Mouse (Mus musculus): Measurements from ENCODE around the gene Cant1. TPM values are rescaled to one million over a fixed set of nuclear protein-coding genes. Genes with fewer than 3 reads are reported as not detected.

Cant1 gene
- polyA plus RNA-seq (2012; rRNA removed) (7.8 and 8.3 TPM in 2 replicates), polyA plus RNA-seq (2014; fragmentation: Nextera tagmentation; extraction: Ambion mirVana) (6.0 and 7.4 TPM in 2 replicates)

DNA sequence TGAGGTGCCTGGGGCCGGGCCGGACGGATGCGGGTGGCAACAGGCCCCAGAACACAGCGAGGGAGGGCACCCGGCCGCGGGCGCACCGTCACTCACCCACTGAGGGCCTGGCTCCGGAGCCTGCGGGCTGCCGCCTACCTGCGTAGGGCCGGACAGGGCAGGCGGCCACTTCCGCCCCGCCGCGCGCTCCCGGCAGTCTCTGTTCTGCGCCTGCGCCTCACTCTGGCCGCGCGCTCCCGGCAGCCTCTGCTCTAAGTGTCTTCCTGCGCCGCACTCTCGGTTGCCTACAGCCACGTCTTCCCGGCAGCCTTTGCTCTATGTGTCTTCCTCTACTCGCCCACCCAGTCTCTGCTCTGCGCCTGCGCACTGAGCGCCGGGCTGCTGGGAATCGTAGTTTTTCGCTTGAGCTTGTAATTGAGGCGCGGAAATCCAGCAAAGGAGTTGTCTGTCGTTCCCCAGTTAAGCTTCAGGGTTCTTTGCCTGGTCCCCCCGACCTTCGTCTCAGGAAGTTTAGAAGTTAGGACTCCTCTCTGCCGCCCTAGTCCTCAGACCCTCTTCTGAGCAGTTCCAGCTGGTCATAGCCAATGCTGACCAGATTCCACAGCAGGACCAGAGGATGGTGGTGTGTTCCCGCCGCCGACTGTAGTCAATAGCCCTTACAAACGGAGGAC is at the start of gene Cant1:
Cant1 (minus strand) TSS at position 253 of the 671 bp plus-strand sequence.
- ATAC-seq (ENCODE audit: insufficient read depth) = peak; percentile 94

DNA sequence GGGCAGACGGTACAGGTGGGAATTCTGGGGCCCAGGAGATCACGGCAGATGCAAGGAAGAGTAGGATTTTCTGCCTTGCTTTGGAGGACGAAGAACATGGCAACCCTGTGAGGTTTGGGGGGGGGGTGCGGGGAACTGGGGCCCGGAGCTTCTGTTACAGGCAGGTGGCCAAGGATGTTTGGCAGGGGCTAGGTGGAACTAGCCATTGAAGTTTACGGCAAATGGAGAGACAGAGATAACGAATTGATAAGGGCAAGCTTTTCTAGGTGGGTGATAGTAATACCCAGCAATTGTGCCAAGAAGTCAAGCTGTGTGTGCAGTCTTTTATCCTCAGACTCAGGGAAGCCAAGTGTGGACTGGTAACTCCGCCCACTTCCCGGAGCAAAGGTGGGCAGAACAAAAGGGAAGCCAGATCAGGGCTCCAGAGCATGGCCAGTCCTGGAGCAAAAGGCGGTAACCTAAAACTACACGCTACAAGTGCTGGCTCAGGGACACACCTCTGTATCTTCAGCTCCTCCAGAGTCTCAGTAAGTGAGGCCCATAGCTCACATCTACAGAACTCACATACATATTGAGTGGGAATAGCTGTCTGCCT is 48.7 kb upstream of the Cant1 start:
- DNase-seq (ENCODE audit: low read depth in 3 of 3, low spot score in 3 of 3) (no peak), ATAC-seq (ENCODE audit: insufficient read depth) (no peak; the same call in 1 of the 2 replicates)
- Histone ChIP-seq H3K27me3 (ENCODE audit: control insufficient read depth, insufficient read depth, low read length) (no peaks in the 10 kb centered on the region), H3K4me2 (ENCODE audit: low read depth) (no peak overlapping the region), H3K4me3 (ENCODE audit: insufficient read depth in 1 of 2, low read depth in 2 of 2, low read length in 2 of 2) (no peak overlapping the region), H3K4me1 (replicated peaks; ENCODE audit: control insufficient read depth in 2 of 2, insufficient read depth in 2 of 2, low read length in 1 of 2) (peaks cover 11 to 22% of the 10 kb centered on the region in 2 experiments), H3K9ac (replicated peaks) (no peak overlapping the region), H3K9me3 (ENCODE audit: control insufficient read depth, low read length) (no peaks in the 10 kb centered on the region), H3K27ac (no peak overlapping the region), H3K36me3 (replicated peaks; ENCODE audit: control insufficient read depth, insufficient read depth, low read depth) (no peaks in the 10 kb centered on the region)
- TF ChIP-seq EP300 (IDR thresholded peaks at IDR 0.05; ENCODE audit: low read depth) (no peak), CTCF (IDR thresholded peaks at IDR 0.05; ENCODE audit: low read depth) (no peak)
- WGBS (ENCODE audit: insufficient replicate concordance) = 51% methylated on average over 11 of the region's 11 CpGs

More for the DNA sequence above, at the start of gene Cant1:
- H3K9ac ChIP-seq (replicated peaks) = peak within 1 kb of the TSS; percentile 98
- under 1% methylated on average over 49 of the region's 50 CpGs for WGBS (ENCODE audit: insufficient replicate concordance)
- H3K27me3 ChIP-seq (ENCODE audit: control insufficient read depth, insufficient read depth, low read length) = no peaks in the 10 kb centered on the region
- no peaks in the 10 kb centered on the region for H3K36me3 ChIP-seq (replicated peaks; ENCODE audit: control insufficient read depth, insufficient read depth, low read depth)
- H3K4me2 ChIP-seq (ENCODE audit: low read depth) = peak within 1 kb of the TSS; percentile 86
- H3K9me3 ChIP-seq (ENCODE audit: control insufficient read depth, low read length) = no peaks in the 10 kb centered on the region
- peaks cover 6 to 15% of the 10 kb centered on the region in 2 experiments for H3K4me1 ChIP-seq (replicated peaks; ENCODE audit: control insufficient read depth in 2 of 2, insufficient read depth in 2 of 2, low read length in 1 of 2)
- H3K27ac ChIP-seq = peak within 1 kb of the TSS; percentile 63
- DNase-seq (ENCODE audit: low read depth in 3 of 3, low spot score in 3 of 3) = peak; percentile 97 to 99 (median 97)
- TF ChIP-seq CTCF (IDR thresholded peaks at IDR 0.05; ENCODE audit: low read depth) = no peak
- TF ChIP-seq EP300 (IDR thresholded peaks at IDR 0.05; ENCODE audit: low read depth) = no peak
- peak within 1 kb of the TSS; percentile 93 to 94 for H3K4me3 ChIP-seq (ENCODE audit: insufficient read depth in 1 of 2, low read depth in 2 of 2, low read length in 2 of 2)

DNA sequence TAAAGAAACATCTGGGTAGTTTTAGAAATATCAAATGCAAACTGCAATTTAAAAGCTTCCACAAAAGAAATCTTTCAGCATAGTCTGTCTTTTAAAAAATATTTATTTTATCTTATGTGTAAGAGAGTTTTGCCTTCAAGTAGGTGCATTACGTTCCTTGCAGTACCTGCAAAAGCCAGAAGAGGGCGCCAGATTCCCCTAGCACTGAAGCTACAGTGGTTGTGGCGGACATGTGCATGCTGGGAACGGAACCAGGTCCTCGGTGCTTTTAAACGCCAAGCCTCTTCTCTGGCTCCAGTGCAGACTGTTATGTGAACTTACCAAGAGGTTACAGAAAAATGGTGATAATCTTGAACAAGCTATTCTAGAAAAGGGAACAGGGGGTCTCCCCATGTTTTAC is 41.4 kb upstream of the Cant1 start:
- ATAC-seq (ENCODE audit: insufficient read depth) (no peak), DNase-seq (ENCODE audit: low read depth in 3 of 3, low spot score in 3 of 3) (no peak)
- no peak overlapping the region for H3K9ac ChIP-seq (replicated peaks)
- H3K4me1 ChIP-seq (replicated peaks; ENCODE audit: control insufficient read depth in 2 of 2, insufficient read depth in 2 of 2, low read length in 1 of 2) = peaks cover 0 to 2% of the 10 kb centered on the region in 2 experiments; a peak in 2 of 4 replicates
- H3K4me2 ChIP-seq (ENCODE audit: low read depth) = no peak overlapping the region
- no peaks in the 10 kb centered on the region for H3K27me3 ChIP-seq (ENCODE audit: control insufficient read depth, insufficient read depth, low read length)
- no peaks in the 10 kb centered on the region for H3K9me3 ChIP-seq (ENCODE audit: control insufficient read depth, low read length)
- no peaks in the 10 kb centered on the region for H3K36me3 ChIP-seq (replicated peaks; ENCODE audit: control insufficient read depth, insufficient read depth, low read depth)
- no peak overlapping the region for H3K27ac ChIP-seq
- TF ChIP-seq CTCF (IDR thresholded peaks at IDR 0.05; ENCODE audit: low read depth) = peak; percentile 89
- TF ChIP-seq EP300 (IDR thresholded peaks at IDR 0.05; ENCODE audit: low read depth) = no peak
- H3K4me3 ChIP-seq (ENCODE audit: insufficient read depth in 1 of 2, low read depth in 2 of 2, low read length in 2 of 2) = no peak overlapping the region
- WGBS (ENCODE audit: insufficient replicate concordance) = 65% methylated on average over 6 of the region's 6 CpGs

DNA sequence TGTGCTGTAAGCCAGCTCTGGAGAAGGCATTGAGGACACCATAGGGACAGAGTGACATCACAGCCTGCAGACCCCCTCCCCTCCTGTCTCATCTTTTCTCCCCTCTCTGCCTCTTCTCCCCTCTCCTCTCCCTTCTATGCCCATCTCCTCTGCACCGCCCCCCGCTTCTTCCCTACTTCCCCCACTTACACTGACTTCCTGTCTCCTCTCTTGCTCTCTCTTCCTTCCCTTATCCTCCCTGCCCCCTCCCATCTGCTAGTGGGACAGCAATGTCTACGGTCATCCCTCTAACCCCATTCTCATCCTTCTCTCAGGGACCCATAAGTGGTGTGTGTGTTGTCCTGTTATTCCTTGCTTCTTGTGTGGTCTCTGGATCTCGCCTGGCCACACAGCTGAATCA is 40.6 kb upstream of the Cant1 start:
- ATAC-seq (ENCODE audit: insufficient read depth) (0 out of 2 replicates have a peak, but pooled peaks have one; percentile 11), DNase-seq (ENCODE audit: low read depth in 3 of 3, low spot score in 3 of 3) (no peak)
- no peak overlapping the region for H3K27ac ChIP-seq
- no peak for TF ChIP-seq EP300 (IDR thresholded peaks at IDR 0.05; ENCODE audit: low read depth)
- TF ChIP-seq CTCF (IDR thresholded peaks at IDR 0.05; ENCODE audit: low read depth) = no peak
- peaks cover 0 to 2% of the 10 kb centered on the region in 2 experiments; a peak in 2 of 4 replicates for H3K4me1 ChIP-seq (replicated peaks; ENCODE audit: control insufficient read depth in 2 of 2, insufficient read depth in 2 of 2, low read length in 1 of 2)
- no peaks in the 10 kb centered on the region for H3K27me3 ChIP-seq (ENCODE audit: control insufficient read depth, insufficient read depth, low read length)
- 39% methylated on average over 4 of the region's 4 CpGs for WGBS (ENCODE audit: insufficient replicate concordance)
- H3K4me3 ChIP-seq (ENCODE audit: insufficient read depth in 1 of 2, low read depth in 2 of 2, low read length in 2 of 2) = no peak overlapping the region
- no peaks in the 10 kb centered on the region for H3K36me3 ChIP-seq (replicated peaks; ENCODE audit: control insufficient read depth, insufficient read depth, low read depth)
- no peak overlapping the region for H3K4me2 ChIP-seq (ENCODE audit: low read depth)
- H3K9me3 ChIP-seq (ENCODE audit: control insufficient read depth, low read length) = no peaks in the 10 kb centered on the region
- no peak overlapping the region for H3K9ac ChIP-seq (replicated peaks)

DNA sequence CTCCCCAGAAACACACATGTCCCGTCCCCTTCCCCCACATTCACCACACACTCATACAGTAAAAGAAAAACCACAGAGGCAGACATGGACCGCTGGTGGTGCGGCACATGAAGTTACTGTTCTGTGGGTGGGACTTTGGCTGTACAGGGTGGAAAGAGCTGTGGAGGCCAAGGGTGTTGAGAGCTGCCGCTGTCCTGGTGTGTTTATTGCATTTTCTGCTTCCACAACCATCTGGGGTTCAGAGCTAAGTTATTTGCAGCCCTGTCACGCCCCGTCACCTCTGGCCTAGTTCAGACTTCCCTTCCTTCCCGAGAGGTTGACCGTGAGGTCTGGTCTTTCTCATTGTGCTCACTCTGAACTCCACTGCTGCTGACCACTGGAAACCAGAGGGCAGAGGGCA is 40.2 kb upstream of the Cant1 start:
- 9% methylated on average over 8 of the region's 8 CpGs for WGBS (ENCODE audit: insufficient replicate concordance)
- Histone ChIP-seq H3K4me1 (replicated peaks; ENCODE audit: control insufficient read depth in 2 of 2, insufficient read depth in 2 of 2, low read length in 1 of 2) (peaks cover 0 to 2% of the 10 kb centered on the region in 2 experiments; a peak in 2 of 4 replicates), H3K27me3 (ENCODE audit: control insufficient read depth, insufficient read depth, low read length) (no peaks in the 10 kb centered on the region), H3K4me3 (ENCODE audit: insufficient read depth in 1 of 2, low read depth in 2 of 2, low read length in 2 of 2) (no peak overlapping the region), H3K9ac (replicated peaks) (no peak overlapping the region), H3K9me3 (ENCODE audit: control insufficient read depth, low read length) (no peaks in the 10 kb centered on the region), H3K36me3 (replicated peaks; ENCODE audit: control insufficient read depth, insufficient read depth, low read depth) (no peaks in the 10 kb centered on the region), H3K27ac (no peak overlapping the region), H3K4me2 (ENCODE audit: low read depth) (no peak overlapping the region)
- DNase-seq (ENCODE audit: low read depth in 3 of 3, low spot score in 3 of 3) = no peak
- TF ChIP-seq CTCF (IDR thresholded peaks at IDR 0.05; ENCODE audit: low read depth) (no peak), EP300 (IDR thresholded peaks at IDR 0.05; ENCODE audit: low read depth) (no peak)
- ATAC-seq (ENCODE audit: insufficient read depth) = peak; percentile 35; the same call in 1 of the 2 replicates

Measured in liver, embryonic 14.5 days (tissue).